Mouse (Mus musculus) olfactory bulb, adult 2 months (tissue): Measurements from ENCODE around the gene Rexo2. TPM values are rescaled to one million over a fixed set of nuclear protein-coding genes. Genes with fewer than 3 reads are reported as not detected.

Experiments
- H3K27ac ChIP-seq: fragments of 200-500 bp; 2 replicates; pipeline ENCODE4 v1.5.1; 2012; ENCODE audit warnings: low read depth, low read length; ENCODE audit not compliant: insufficient read depth
- H3K4me1 ChIP-seq: fragments of 200-500 bp; 2 replicates; pipeline ENCODE4 v1.6.1; 2012; ENCODE audit warnings: low read length; ENCODE audit not compliant: control insufficient read depth, insufficient read depth
- H3K4me3 ChIP-seq: fragments of 200-500 bp; 2 replicates; pipeline ENCODE4 v1.5.1; 2012; ENCODE audit warnings: mild to moderate bottlenecking, low read depth, low read length, moderate library complexity; ENCODE audit not compliant: insufficient read depth
- CTCF ChIP-seq: fragments of 200-500 bp; IDR thresholded peaks from 2 replicates; pipeline ENCODE4 v1.5.1; 2012; ENCODE audit warnings: low read depth, mild to moderate bottlenecking, low read length, moderate library complexity; ENCODE audit not compliant: insufficient read depth
- POLR2A ChIP-seq: fragments of 200-500 bp; IDR thresholded peaks from 2 replicates; pipeline ENCODE4 v1.6.1; 2012; ENCODE audit warnings: mild to moderate bottlenecking, low read depth, low read length, moderate library complexity; ENCODE audit not compliant: insufficient read depth
- WGBS: fragments of 180-500 bp; shearing (Covaris S2); methylation state at CpG from one replicate; pipeline ENCODE4 v1.1.7; 2018; 5-methylcytosine and 5-hydroxymethylcytosine counted together
- polyA plus RNA-seq: library from polyadenylated mRNA; stranded (reverse); fragments of >200 nt; gene quantifications from 2 replicates; pipeline ENCODE4 v1.2.4, GENCODE M21; 2012; ENCODE audit warnings: low replicate concordance; ENCODE audit not compliant: missing spikeins, insufficient read depth, insufficient read length

The Rexo2 gene
- polyA plus RNA-seq, 1 experiment, result not detected

GRCm38 (mm10) chr9:48455961-48456360 is 24.5 kb downstream of the Rexo2 start:
- Histone ChIP-seq H3K27ac (no peak overlapping the region), H3K4me3 (no peak overlapping the region), H3K4me1 (no peaks in the 10 kb centered on the region)
- 92% methylated on average over 3 of the region's 3 CpGs for WGBS
- TF ChIP-seq CTCF (no peak), POLR2A (no peak)

GRCm38 (mm10) chr9:48450066-48450465 is 30.4 kb downstream of the Rexo2 start:
- no peak for TF ChIP-seq POLR2A
- TF ChIP-seq CTCF, result no peak
- Histone ChIP-seq H3K4me1 (no peaks in the 10 kb centered on the region), H3K27ac (no peak overlapping the region), H3K4me3 (no peak overlapping the region)
- 94% methylated on average over 17 of the region's 17 CpGs for WGBS

- H3K4me3 ChIP-seq, result no peak overlapping the region
- 38% methylated on average over 5 of the region's 5 CpGs for WGBS
- no peak for TF ChIP-seq POLR2A
- TF ChIP-seq CTCF, result no peak
- no peak overlapping the region for H3K27ac ChIP-seq
- H3K4me1 ChIP-seq, result no peaks in the 10 kb centered on the region
These were observed 32.6 kb downstream of the Rexo2 start for GRCm38 (mm10) chr9:48447783-48448209.

GRCm38 (mm10) chr9:48444821-48445220 is 35.6 kb downstream of the Rexo2 start:
- Histone ChIP-seq H3K27ac (no peak overlapping the region), H3K4me1 (no peaks in the 10 kb centered on the region), H3K4me3 (no peak overlapping the region)
- WGBS, result 92% methylated on average over 2 of the region's 2 CpGs
- TF ChIP-seq CTCF (no peak), POLR2A (no peak)

- no peaks in the 10 kb centered on the region for H3K4me1 ChIP-seq
- no peak for TF ChIP-seq CTCF
- no peak for TF ChIP-seq POLR2A
- no peak overlapping the region for H3K4me3 ChIP-seq
- H3K27ac ChIP-seq, result no peak overlapping the region
- 77% methylated on average over 1 of the region's 1 CpGs for WGBS
These were observed 36.5 kb downstream of the Rexo2 start for GRCm38 (mm10) chr9:48443873-48444272.

- WGBS, result 90% methylated on average over 8 of the region's 8 CpGs
- TF ChIP-seq POLR2A (no peak), CTCF (no peak)
- H3K27ac ChIP-seq, result no peak overlapping the region
These were observed 48.0 kb downstream of the Rexo2 start for GRCm38 (mm10) chr9:48432449-48432848.

GRCm38 (mm10) chr9:48427176-48427575 is 53.2 kb downstream of the Rexo2 start:
- H3K4me3 ChIP-seq, result no peak overlapping the region
- WGBS, result 96% methylated on average over 7 of the region's 7 CpGs
- no peaks in the 10 kb centered on the region for H3K4me1 ChIP-seq
- H3K27ac ChIP-seq, result no peak overlapping the region
- TF ChIP-seq POLR2A (no peak), CTCF (no peak)

More at GRCm38 (mm10) chr9:48432449-48432848, 48.0 kb downstream of the Rexo2 start:
- H3K4me3 ChIP-seq, result no peak overlapping the region
- no peaks in the 10 kb centered on the region for H3K4me1 ChIP-seq

- no peaks in the 10 kb centered on the region for H3K4me1 ChIP-seq
- no peak for TF ChIP-seq CTCF
- TF ChIP-seq POLR2A, result no peak
- WGBS, result 71% methylated on average over 1 of the region's 1 CpGs
- H3K4me3 ChIP-seq, result no peak overlapping the region
- H3K27ac ChIP-seq, result no peak overlapping the region
These were observed 57.2 kb downstream of the Rexo2 start for GRCm38 (mm10) chr9:48423256-48423655.

- WGBS, result 82% methylated on average over 8 of the region's 8 CpGs
- no peak overlapping the region for H3K27ac ChIP-seq
- TF ChIP-seq POLR2A (no peak), CTCF (no peak)
- H3K4me3 ChIP-seq, result no peak overlapping the region
- H3K4me1 ChIP-seq, result no peaks in the 10 kb centered on the region
These were observed 58.0 kb downstream of the Rexo2 start for GRCm38 (mm10) chr9:48422382-48422781.

- no peaks in the 10 kb centered on the region for H3K4me1 ChIP-seq
- WGBS, result 94% methylated on average over 2 of the region's 2 CpGs
- H3K27ac ChIP-seq, result no peak overlapping the region
- no peak for TF ChIP-seq CTCF
- no peak for TF ChIP-seq POLR2A
- H3K4me3 ChIP-seq, result no peak overlapping the region
These were observed 58.9 kb downstream of the Rexo2 start for GRCm38 (mm10) chr9:48421561-48421960.
